Comparison of ENCODE assay signal across 19 mouse cellular contexts in the genomic region with DNA sequence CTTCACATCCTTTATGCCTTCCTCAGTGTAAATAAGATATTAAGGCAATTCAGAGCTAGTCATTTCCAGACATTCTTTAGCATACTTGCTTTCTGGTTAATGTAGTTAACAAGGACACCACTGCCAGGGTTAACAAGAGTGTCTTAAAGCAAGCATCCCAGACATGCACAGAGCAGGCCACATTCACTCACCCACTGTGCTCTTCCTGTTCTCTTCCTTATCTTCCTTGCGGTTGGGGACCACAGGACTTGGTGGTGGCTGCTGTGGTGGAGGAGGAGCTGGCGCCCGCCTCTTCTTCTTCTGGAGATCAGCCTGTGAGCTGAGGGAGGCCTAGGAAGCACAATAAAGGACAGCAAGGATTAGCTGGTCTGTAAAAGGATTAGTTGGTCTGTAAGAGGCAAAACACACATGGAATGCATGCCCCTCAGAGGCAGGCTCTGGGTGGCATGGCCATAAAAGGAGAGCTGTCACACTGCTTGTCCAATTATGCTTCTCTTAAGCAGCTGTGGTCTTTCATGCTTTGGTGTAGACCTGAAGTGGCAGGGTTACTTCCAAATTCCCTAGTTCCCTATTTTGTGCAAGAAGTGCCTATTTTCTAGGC.
DNase-seq lines count a peak whose midpoint lies in the region; ATAC-seq and TF ChIP-seq lines count a peak whose summit lies in the region.
"Had no signal": no experiment of that assay in that cellular context is flagged by ENCODE, and none has a peak within 500 bp of the region (broad histone marks: within the 10 kb centered on the region; RNA-seq: fewer than 3 reads in every experiment).

No protein-coding gene starts in this region.

- WGBS in heart, embryonic 14.5 days: 43% methylated on average over 3 of the region's 3 CpGs
- 61% methylated on average over 3 of the region's 3 CpGs for WGBS in heart, adult 2 months
- WGBS in midbrain, embryonic 15.5 days: 22% methylated on average over 3 of the region's 3 CpGs

- H3K4me3 ChIP-seq in heart, embryonic 14.5 days (ENCODE audit: control insufficient read depth in 1 of 2, insufficient read depth in 1 of 2, low read depth in 1 of 2, low read length in 2 of 2): peak overlapping the region; percentile 19 to 22
- H3K4me3 ChIP-seq in heart, adult 2 months: no peak overlapping the region
- H3K4me3 ChIP-seq in midbrain, embryonic 15.5 days: no peak overlapping the region
- H3K4me3 ChIP-seq: liver, embryonic 15.5 days; myocyte had no signal

- ATAC-seq in heart, embryonic 14.5 days (ENCODE audit: insufficient number of reproducible peaks, insufficient read depth, low FRiP score, low read depth): peak; percentile 26; the same call in 1 of the 2 replicates
- peak; percentile 30; the same call in 1 of the 2 replicates for ATAC-seq in midbrain, embryonic 15.5 days (replicated peaks)
- ATAC-seq: activated CD4-positive, CD25-positive, alpha-beta regulatory T cell, adult 4 months; forebrain, embryonic 14.5 days had no signal

- peak overlapping the region; percentile 72 to 80 for H3K27ac ChIP-seq in heart, embryonic 14.5 days (replicated peaks in 1 of 2; ENCODE audit: control insufficient read depth in 1 of 2, insufficient read depth in 1 of 2, low read depth in 2 of 2, low read length in 2 of 2)
- H3K27ac ChIP-seq in heart, adult 2 months: no peak overlapping the region
- no peak overlapping the region for H3K27ac ChIP-seq in midbrain, embryonic 15.5 days
- H3K27ac ChIP-seq: liver, embryonic 15.5 days had no signal

- TF ChIP-seq EP300 in heart, adult 2 months (IDR thresholded peaks at IDR 0.05; ENCODE audit: insufficient read depth, low read depth, low read length): no peak

- H3K9me3 ChIP-seq in heart, embryonic 14.5 days (ENCODE audit: control insufficient read depth, low read length): no peaks in the 10 kb centered on the region
- no peaks in the 10 kb centered on the region for H3K9me3 ChIP-seq in midbrain, embryonic 15.5 days
- H3K9me3 ChIP-seq: liver, embryonic 15.5 days had no signal

- H3K79me2 ChIP-seq in heart, adult 2 months (replicated peaks; ENCODE audit: control insufficient read depth, insufficient read depth, low read length): no peaks in the 10 kb centered on the region

- intact Hi-C loops in heart, adult 2 months (cut with DNase I): no loop called here

- H3K4me1 ChIP-seq in heart, embryonic 14.5 days (ENCODE audit: control insufficient read depth in 2 of 2, insufficient read depth in 2 of 2, low read length in 2 of 2): peaks cover 7 to 13% of the 10 kb centered on the region in 2 experiments
- peaks cover 3% of the 10 kb centered on the region for H3K4me1 ChIP-seq in heart, adult 2 months (ENCODE audit: control insufficient read depth, insufficient read depth, low read length)
- no peaks in the 10 kb centered on the region for H3K4me1 ChIP-seq in midbrain, embryonic 15.5 days
- H3K4me1 ChIP-seq: liver, embryonic 15.5 days had no signal

- no peak for TF ChIP-seq CTCF in heart, adult 2 months (IDR thresholded peaks at IDR 0.05)

- peak overlapping the region; percentile 52 for H3K4me2 ChIP-seq in heart, embryonic 14.5 days (ENCODE audit: low read length)
- H3K4me2 ChIP-seq in midbrain, embryonic 15.5 days: no peak overlapping the region
- H3K4me2 ChIP-seq: liver, embryonic 15.5 days had no signal

- H3K9ac ChIP-seq in heart, embryonic 14.5 days (ENCODE audit: low read length): peak overlapping the region; percentile 36; the same call in 1 of the 2 replicates
- H3K9ac ChIP-seq in heart, adult 2 months (ENCODE audit: low read depth, low read length): no peak overlapping the region
- H3K9ac ChIP-seq in midbrain, embryonic 15.5 days: no peak overlapping the region
- H3K9ac ChIP-seq: liver, embryonic 15.5 days had no signal

- H3K36me3 ChIP-seq in heart, embryonic 14.5 days (ENCODE audit: control insufficient read depth, insufficient read depth, low read length): no peaks in the 10 kb centered on the region
- H3K36me3 ChIP-seq in heart, adult 2 months (ENCODE audit: control insufficient read depth, insufficient read depth, low read length): no peaks in the 10 kb centered on the region
- no peaks in the 10 kb centered on the region for H3K36me3 ChIP-seq in midbrain, embryonic 15.5 days (replicated peaks)
- H3K36me3 ChIP-seq: liver, embryonic 15.5 days had no signal

- DNase-seq in heart, adult 2 months: no peak
- DNase-seq in retina, postnatal 1 day: peak; percentile 21
- no peak for DNase-seq in retina, embryonic 14.5 days (ENCODE audit: low spot score)
- DNase-seq in embryo, embryonic 11 days: peak; percentile 5
- DNase-seq in left cerebral cortex, adult 18-20 months (ENCODE audit: low spot score in 2 of 2): no peak
- DNase-seq: adrenal gland, postnatal 25 days; cerebellum, postnatal 25 days; gastrocnemius, postnatal 10 days; kidney, adult 8-10 months; kidney, postnatal 36 days; left cerebral cortex, postnatal 4 days; right cerebral cortex, postnatal 14 days; thymus, postnatal 36 days had no signal

- TF ChIP-seq POLR2A in heart, adult 2 months (IDR thresholded peaks at IDR 0.05; ENCODE audit: insufficient read depth, low read depth, low read length): no peak

- no peaks in the 10 kb centered on the region for H3K27me3 ChIP-seq in heart, embryonic 14.5 days (ENCODE audit: control insufficient read depth, insufficient read depth, low read length)
- no peaks in the 10 kb centered on the region for H3K27me3 ChIP-seq in heart, adult 2 months (ENCODE audit: control insufficient read depth, insufficient read depth, low read length)
- H3K27me3 ChIP-seq in midbrain, embryonic 15.5 days (replicated peaks): peaks cover 57% of the 10 kb centered on the region
- H3K27me3 ChIP-seq: liver, embryonic 15.5 days had no signal

Comparison
In these comparisons a context has a peak if more than half of its experiments do, and no peak if none do; other contexts are left out.
1. H3K27ac ChIP-seq: peak in heart, embryonic 14.5 days (2 of 2); none in heart, adult 2 months (single experiment) and midbrain, embryonic 15.5 days (single experiment).
2. H3K4me3 ChIP-seq: peak in heart, embryonic 14.5 days (2 of 2); none in heart, adult 2 months (single experiment) and midbrain, embryonic 15.5 days (single experiment).
3. DNase-seq: peak in retina, postnatal 1 day (single experiment) and embryo, embryonic 11 days (single experiment); none in heart, adult 2 months (0 of 2), retina, embryonic 14.5 days (single experiment) and left cerebral cortex, adult 18-20 months (0 of 2).